Mouse (Mus musculus): ENCODE measurements around the gene H6pd. TPM values are rescaled to one million over a fixed set of nuclear protein-coding genes. Genes with fewer than 3 reads are reported as not detected.
A peak's percentile ranks its signal among the peaks of the same experiment; 100 is the strongest.

The H6pd gene
- polyA plus RNA-seq, 1 experiment = 170 TPM

DNA sequence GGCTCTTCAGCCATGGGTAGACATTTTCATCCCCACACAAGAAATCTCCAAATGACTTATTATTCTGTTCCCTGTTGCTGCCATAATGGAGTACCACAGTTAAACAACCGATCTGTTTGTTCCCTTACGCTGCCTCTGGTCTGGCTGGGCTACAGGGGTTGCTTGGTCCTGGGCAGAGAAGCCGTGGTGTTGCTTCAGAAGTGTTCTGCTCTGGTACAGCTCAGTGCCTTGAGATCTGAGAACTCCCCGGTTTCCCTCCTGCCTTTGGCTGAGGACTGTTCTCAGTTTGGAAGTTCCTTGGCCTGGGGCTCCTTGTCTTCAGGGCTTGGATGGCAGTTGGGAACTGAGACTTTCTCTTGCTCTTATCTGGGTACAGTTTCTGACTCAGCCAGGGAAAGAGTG lies 3.5 kb upstream of the H6pd start:
- Histone ChIP-seq H3K4me3 (ENCODE audit: insufficient read depth, low read depth, low read length) (no peak overlapping the region), H3K27ac (ENCODE audit: insufficient read depth, low read depth, low read length) (no peak overlapping the region), H3K4me1 (ENCODE audit: control insufficient read depth, insufficient read depth, low read length) (peaks cover 9% of the 10 kb centered on the region)
- WGBS = 75% methylated on average over 4 of the region's 4 CpGs
- TF ChIP-seq POLR2A (IDR thresholded peaks at IDR 0.05; ENCODE audit: insufficient read depth, low read depth, low read length) (no peak), CTCF (IDR thresholded peaks at IDR 0.05; ENCODE audit: insufficient read depth, low read depth, low read length) (no peak)

DNA sequence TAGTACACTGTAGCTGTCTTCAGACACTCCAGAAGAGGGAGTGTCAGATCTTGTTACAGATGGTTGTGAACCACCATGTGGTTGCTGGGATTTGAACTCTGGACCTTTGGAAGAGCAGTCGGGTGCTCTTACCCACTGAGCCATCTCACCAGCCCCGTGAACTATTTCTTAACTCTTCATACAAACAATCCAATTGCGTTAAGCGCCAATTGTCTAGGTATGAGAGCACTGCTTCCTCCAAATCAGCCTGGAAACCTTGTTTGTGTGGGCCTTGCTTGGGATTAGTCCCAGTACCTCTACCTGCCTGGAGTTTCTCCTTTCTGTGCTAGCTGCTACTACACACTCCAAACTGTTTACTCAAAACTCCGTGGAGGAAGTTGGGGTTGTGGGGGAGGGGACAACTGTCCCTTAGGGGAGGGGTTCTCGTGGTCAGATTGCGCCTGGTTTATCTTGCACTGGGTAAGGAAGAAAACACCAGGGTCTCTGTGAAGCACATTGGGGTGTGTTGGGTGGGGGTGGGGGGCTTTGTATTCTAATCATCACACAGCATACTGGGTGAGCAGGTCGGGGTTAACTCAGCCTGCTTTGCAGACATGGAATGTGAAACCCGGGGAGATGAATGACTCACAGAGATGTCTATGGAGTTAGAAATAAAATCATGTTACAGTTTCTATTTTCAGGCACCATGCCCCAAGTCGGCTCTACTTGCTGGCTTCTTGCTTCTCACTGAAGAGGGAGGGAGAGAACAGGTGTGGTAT lies 2.9 kb upstream of the H6pd start:
- WGBS = 54% methylated on average over 10 of the region's 10 CpGs
- Histone ChIP-seq H3K27ac (ENCODE audit: insufficient read depth, low read depth, low read length) (no peak overlapping the region), H3K4me3 (ENCODE audit: insufficient read depth, low read depth, low read length) (no peak overlapping the region), H3K4me1 (ENCODE audit: control insufficient read depth, insufficient read depth, low read length) (peaks cover 9% of the 10 kb centered on the region)
- TF ChIP-seq CTCF (IDR thresholded peaks at IDR 0.05; ENCODE audit: insufficient read depth, low read depth, low read length) = no peak
- TF ChIP-seq POLR2A (IDR thresholded peaks at IDR 0.05; ENCODE audit: insufficient read depth, low read depth, low read length) = no peak

DNA sequence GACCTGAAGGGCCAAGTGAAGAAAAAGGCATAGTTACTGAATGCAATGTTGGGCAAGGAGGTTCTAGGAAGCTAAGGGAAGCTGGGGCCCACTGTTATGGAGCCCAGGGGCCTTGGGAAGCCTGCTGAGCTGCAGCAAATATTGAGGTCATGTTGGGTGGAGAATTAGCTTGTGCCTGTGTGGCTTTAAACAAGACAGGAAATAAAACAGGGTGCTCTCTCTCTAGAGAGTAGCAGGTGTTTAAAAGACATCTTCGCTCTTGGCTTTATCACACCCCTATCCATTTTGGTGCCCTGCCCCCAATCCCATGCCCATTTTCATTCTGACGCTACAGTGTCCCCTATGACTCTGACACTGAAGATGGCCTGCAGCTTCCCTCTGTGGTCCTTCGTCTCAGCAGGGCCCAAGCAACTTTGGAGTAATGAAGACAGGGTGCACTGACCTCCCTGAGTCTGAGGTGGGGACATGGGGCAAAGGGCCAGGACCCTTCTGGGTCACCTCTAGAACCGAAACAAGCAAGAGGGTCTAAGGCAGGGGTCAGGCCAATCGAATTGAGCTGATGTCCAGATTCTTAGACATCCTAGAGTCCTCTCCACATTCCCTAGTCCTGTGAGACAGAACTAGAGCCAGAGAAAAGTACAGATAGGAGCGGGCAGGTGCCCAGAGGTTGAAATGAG lies 1.4 kb upstream of the H6pd start:
- H3K4me1 ChIP-seq (ENCODE audit: control insufficient read depth, insufficient read depth, low read length) = peaks cover 9% of the 10 kb centered on the region
- 91% methylated on average over 6 of the region's 6 CpGs for WGBS
- no peak overlapping the region for H3K4me3 ChIP-seq (ENCODE audit: insufficient read depth, low read depth, low read length)
- H3K27ac ChIP-seq (ENCODE audit: insufficient read depth, low read depth, low read length) = no peak overlapping the region
- no peak for TF ChIP-seq CTCF (IDR thresholded peaks at IDR 0.05; ENCODE audit: insufficient read depth, low read depth, low read length)
- no peak for TF ChIP-seq POLR2A (IDR thresholded peaks at IDR 0.05; ENCODE audit: insufficient read depth, low read depth, low read length)

DNA sequence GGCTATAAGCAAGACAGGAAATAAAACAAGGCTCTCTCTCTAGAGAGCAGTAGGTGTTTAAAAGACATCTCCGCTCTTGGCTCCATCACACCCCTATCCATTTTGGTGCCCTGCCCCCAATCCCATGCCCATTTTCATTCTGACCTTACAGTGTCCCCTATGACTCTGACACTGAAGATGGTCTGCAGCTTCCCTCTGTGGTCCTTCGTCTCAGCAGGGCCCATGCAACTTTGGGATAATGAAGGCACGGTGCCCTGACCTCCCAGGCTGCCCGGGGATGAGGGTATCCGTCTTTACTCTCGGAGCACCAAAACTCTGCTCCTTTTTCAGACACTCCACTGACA lies 736 bp upstream of the H6pd start:
- Histone ChIP-seq H3K4me1 (ENCODE audit: control insufficient read depth, insufficient read depth, low read length) (peaks cover 9% of the 10 kb centered on the region), H3K4me3 (ENCODE audit: insufficient read depth, low read depth, low read length) (no peak overlapping the region), H3K27ac (ENCODE audit: insufficient read depth, low read depth, low read length) (no peak overlapping the region)
- no peak for TF ChIP-seq CTCF (IDR thresholded peaks at IDR 0.05; ENCODE audit: insufficient read depth, low read depth, low read length)
- TF ChIP-seq POLR2A (IDR thresholded peaks at IDR 0.05; ENCODE audit: insufficient read depth, low read depth, low read length) = no peak
- 82% methylated on average over 6 of the region's 6 CpGs for WGBS

DNA sequence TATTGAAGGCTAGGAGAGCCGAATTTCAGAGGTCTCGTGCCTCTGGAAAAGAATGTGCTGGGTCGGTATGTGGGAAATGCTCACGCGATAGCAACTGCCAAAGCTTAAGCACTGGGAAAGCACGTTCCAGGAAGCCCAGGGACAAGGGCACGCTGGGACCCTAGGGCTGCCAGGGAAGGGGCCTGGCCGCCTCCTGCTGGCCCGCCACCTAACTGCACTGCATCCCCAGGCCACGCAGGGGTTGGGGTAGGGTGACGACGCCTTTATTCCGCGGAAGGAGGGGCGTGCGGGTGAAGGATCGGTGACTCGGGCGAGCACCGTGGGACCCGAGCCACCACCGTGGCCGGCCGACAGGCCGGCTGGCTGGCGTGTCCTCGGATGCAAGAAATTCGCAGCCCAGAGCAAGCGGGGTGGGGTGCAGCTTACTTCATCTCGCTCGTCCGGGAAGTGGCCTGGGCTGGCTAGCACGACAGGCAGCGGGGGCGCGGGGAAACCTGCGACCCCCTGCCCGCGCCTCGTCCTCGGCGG lies 434 bp downstream of the H6pd start:
- WGBS = under 1% methylated on average over 42 of the region's 42 CpGs
- TF ChIP-seq POLR2A (IDR thresholded peaks at IDR 0.05; ENCODE audit: insufficient read depth, low read depth, low read length) = no peak
- peak; percentile 63 for TF ChIP-seq CTCF (IDR thresholded peaks at IDR 0.05; ENCODE audit: insufficient read depth, low read depth, low read length)
- H3K27ac ChIP-seq (ENCODE audit: insufficient read depth, low read depth, low read length) = peak overlapping the region; percentile 52
- peak overlapping the region; percentile 72 for H3K4me3 ChIP-seq (ENCODE audit: insufficient read depth, low read depth, low read length)
- peaks cover 9% of the 10 kb centered on the region for H3K4me1 ChIP-seq (ENCODE audit: control insufficient read depth, insufficient read depth, low read length)

DNA sequence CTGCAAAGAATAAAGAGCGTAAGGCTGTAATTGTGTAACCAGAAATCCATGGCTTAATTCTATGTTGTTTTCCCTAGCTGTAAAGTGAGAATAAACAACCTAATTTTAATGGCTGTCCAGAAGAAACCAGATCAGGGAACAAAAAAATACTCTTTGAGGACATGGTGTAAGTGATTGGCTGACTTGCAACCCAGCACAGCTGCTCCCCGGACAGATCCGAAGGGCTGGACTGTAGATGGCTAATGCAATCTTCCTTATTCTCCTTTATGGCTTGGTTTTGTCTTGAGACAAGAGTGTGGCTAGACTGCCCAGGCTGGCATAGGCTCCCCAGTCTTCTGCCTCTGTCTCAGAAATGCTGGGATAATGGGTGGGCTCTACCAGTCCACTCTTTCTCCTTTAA lies 1.4 kb downstream of the H6pd start:
- Histone ChIP-seq H3K4me3 (ENCODE audit: insufficient read depth, low read depth, low read length) (no peak overlapping the region), H3K4me1 (ENCODE audit: control insufficient read depth, insufficient read depth, low read length) (peaks cover 8% of the 10 kb centered on the region), H3K27ac (ENCODE audit: insufficient read depth, low read depth, low read length) (no peak overlapping the region)
- no peak for TF ChIP-seq CTCF (IDR thresholded peaks at IDR 0.05; ENCODE audit: insufficient read depth, low read depth, low read length)
- TF ChIP-seq POLR2A (IDR thresholded peaks at IDR 0.05; ENCODE audit: insufficient read depth, low read depth, low read length) = no peak
- 88% methylated on average over 3 of the region's 3 CpGs for WGBS

DNA sequence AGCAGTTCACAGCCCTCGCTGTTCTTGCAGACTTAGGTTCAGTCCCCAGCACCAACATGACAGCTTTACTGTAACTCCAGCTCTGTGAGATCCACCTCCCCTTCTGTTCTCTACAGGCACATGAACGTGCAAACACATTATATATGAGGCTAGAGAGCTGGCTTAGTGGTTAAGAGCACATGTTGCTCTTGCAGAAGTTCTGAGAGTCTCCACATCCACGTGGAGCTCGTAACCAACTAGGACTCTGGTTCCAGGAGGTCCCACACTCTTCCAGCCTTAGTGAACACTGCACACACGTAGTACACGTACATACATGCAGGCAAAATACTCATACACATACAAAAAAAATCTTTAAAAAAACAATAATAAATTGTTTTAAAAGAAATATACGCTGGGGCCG lies 1.8 kb downstream of the H6pd start:
- no peak overlapping the region for H3K4me3 ChIP-seq (ENCODE audit: insufficient read depth, low read depth, low read length)
- peaks cover 9% of the 10 kb centered on the region; the same call in 1 of the 2 replicates for H3K4me1 ChIP-seq (ENCODE audit: control insufficient read depth, insufficient read depth, low read length)
- WGBS = 82% methylated on average over 8 of the region's 8 CpGs
- no peak overlapping the region for H3K27ac ChIP-seq (ENCODE audit: insufficient read depth, low read depth, low read length)
- no peak for TF ChIP-seq POLR2A (IDR thresholded peaks at IDR 0.05; ENCODE audit: insufficient read depth, low read depth, low read length)
- TF ChIP-seq CTCF (IDR thresholded peaks at IDR 0.05; ENCODE audit: insufficient read depth, low read depth, low read length) = no peak

DNA sequence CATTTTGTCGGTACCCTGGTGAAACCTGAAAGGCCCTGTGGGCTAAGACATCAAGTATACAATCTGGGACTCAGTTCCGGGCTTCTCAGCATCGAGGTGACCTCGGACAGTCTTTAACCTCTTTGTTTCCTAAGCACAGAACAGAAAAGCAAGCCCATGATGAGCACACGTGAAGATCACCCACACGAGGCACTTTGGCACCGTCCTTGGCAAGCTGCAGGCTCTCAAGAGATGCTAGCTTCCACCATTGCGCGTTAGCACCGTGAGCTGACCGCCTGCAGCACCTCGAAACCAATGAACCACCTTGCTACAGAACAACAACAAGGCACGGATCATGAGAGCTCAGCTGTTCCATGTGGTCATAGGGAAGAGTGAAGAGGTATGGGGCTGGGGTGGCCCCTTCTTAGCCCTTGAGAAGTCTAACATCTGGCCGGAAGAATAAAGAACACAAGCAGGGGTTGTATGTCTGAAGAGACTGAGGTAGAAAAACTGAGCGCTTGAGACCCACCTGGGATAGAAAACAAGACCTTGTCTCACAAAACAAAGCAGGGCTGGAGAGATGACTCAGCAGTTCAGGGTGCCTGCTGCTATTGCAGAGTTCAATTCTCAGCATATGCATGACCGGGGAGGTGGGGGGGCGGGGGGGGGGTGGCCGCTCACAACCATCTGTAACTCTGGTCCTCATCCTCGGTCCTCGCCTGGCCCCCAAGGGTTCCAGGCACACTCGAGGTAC lies 2.5 kb downstream of the H6pd start:
- no peak overlapping the region for H3K4me3 ChIP-seq (ENCODE audit: insufficient read depth, low read depth, low read length)
- peaks cover 7% of the 10 kb centered on the region; the same call in 1 of the 2 replicates for H3K4me1 ChIP-seq (ENCODE audit: control insufficient read depth, insufficient read depth, low read length)
- 88% methylated on average over 21 of the region's 21 CpGs for WGBS
- H3K27ac ChIP-seq (ENCODE audit: insufficient read depth, low read depth, low read length) = no peak overlapping the region
- TF ChIP-seq CTCF (IDR thresholded peaks at IDR 0.05; ENCODE audit: insufficient read depth, low read depth, low read length) (no peak), POLR2A (IDR thresholded peaks at IDR 0.05; ENCODE audit: insufficient read depth, low read depth, low read length) (no peak)

DNA sequence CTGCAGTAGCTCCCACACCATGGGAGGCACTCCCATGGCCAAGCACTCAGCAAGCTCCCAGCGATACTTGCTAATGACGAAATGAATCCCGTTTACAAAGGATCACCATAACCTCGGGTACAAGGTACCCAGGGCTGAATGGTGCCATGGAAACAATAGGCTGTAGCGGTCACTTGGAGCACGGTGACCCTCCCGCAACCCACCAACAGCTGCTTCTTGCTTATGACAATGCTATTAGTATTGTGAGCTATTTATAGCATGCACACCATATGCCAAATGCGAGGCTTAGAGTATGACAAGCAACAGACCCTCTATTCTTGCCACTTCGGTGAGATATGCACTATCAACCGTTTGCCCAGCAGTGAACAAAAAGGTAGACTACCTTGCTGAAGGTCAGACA lies 3.6 kb downstream of the H6pd start:
- no peak overlapping the region for H3K27ac ChIP-seq (ENCODE audit: insufficient read depth, low read depth, low read length)
- no peak overlapping the region for H3K4me3 ChIP-seq (ENCODE audit: insufficient read depth, low read depth, low read length)
- TF ChIP-seq CTCF (IDR thresholded peaks at IDR 0.05; ENCODE audit: insufficient read depth, low read depth, low read length) (no peak), POLR2A (IDR thresholded peaks at IDR 0.05; ENCODE audit: insufficient read depth, low read depth, low read length) (no peak)
- WGBS = 92% methylated on average over 10 of the region's 10 CpGs
- H3K4me1 ChIP-seq (ENCODE audit: control insufficient read depth, insufficient read depth, low read length) = peaks cover 7% of the 10 kb centered on the region; the same call in 1 of the 2 replicates
